Mouse (Mus musculus): ENCODE results near the gene Zfp575.

- TF ChIP-seq CTCF (IDR thresholded peaks at IDR 0.05; ENCODE audit: insufficient read depth, low read depth, low read length), result no peak
- TF ChIP-seq POLR2A (IDR thresholded peaks at IDR 0.05; ENCODE audit: insufficient read depth, low read depth, low read length), result no peak
Measured at GRCm38 (mm10) chr7:24584876-24585275, 2.6 kb downstream of the Zfp575 start.

Measured in olfactory bulb, adult 2 months (tissue).